Mouse (Mus musculus) adrenal gland, postnatal 4 days (tissue): Measurements from ENCODE around the gene Nf2. TPM values are rescaled to one million over a fixed set of nuclear protein-coding genes. Genes with fewer than 3 reads are reported as not detected.

Source experiments
- DNase-seq, 2 experiments: peaks; one replicate each; pipeline ENCODE4 v3.0.0; 2021 to 2022; ENCODE audit warnings: low spot score in 2 of 2, mixed read lengths in 2 of 2
- long read RNA-seq, 2 experiments: library from polyadenylated mRNA; stranded (forward); transcript quantifications; one replicate each; pipeline ENCODE4 v2.0.0; 2021
- total RNA-seq, 2 experiments: library from RNA; stranded (reverse); gene quantifications; 2 replicates each; pipeline ENCODE4 v1.2.3; 2021

Nf2 gene
- 10 to 100 TPM; 85.2 to 90.4 TPM for total RNA-seq
- long read RNA-seq, experiment 1, full-length matches to known transcripts: 4 of 30 reads
- long read RNA-seq, experiment 1, partial matches to known transcripts: 7 of 30 reads
- long read RNA-seq, experiment 1, other reads (novel, unspliced or antisense): 19 of 30 reads
- long read RNA-seq, experiment 2, full-length matches to known transcripts: 20 of 75 reads
- long read RNA-seq, experiment 2, partial matches to known transcripts: 18 of 75 reads
- long read RNA-seq, experiment 2, other reads (novel, unspliced or antisense): 37 of 75 reads

DNA sequence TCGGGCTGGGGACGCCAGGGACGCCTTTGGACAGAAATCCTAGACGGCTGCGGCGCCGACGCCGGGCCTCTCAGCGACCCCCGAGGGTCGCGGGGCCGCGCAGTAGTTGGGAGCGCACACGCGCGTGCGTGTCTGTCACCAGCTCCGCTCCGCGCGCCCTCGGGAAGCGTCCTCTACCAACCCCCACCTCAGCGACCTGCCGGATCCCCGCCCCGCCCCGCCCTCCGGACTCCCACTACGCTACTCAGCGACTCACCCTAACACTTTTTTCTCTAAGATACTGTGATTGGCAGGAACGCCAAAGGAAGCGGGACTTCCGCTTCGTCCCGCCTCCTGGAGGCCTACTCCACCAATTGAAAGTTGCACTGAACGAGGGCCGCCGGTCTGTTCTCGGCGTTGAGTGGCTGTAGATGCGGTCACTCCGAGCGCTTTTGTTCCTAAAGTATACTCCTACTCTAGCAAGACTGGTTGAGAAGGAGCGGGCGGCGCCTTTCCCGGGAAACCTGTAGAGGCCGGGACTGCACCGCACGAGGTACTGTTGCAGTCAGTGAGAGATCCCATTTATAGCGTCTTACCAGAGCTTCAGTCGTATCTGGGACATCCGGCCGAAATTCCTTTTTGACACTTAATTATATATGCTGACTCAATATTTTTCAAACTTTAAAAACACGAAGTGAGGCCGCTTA, at the start of gene Nf2:
Gene Nf2, minus strand, starts transcription at position 279 of the 686 bp plus-strand sequence.
- DNase-seq: peak; percentile 78 to 92

- DNase-seq: peak; percentile 46 to 62
Observed at GRCm38 (mm10) chr11:4894848-4895816, 45.8 kb upstream of the Nf2 start, which contains the start of gene Thoc5. TSS of gene Thoc5 (plus strand) at chr11:4895320.

GRCm38 (mm10) chr11:4886987-4887386, 37.7 kb upstream of the Nf2 start:
- no peak for DNase-seq

GRCm38 (mm10) chr11:4885385-4885903, 36.1 kb upstream of the Nf2 start:
- DNase-seq: no peak

- DNase-seq: no peak
Observed at GRCm38 (mm10) chr11:4882892-4883627, 33.7 kb upstream of the Nf2 start.

GRCm38 (mm10) chr11:4881087-4881486, 31.8 kb upstream of the Nf2 start:
- no peak for DNase-seq

GRCm38 (mm10) chr11:4874551-4874950, 25.2 kb upstream of the Nf2 start:
- DNase-seq: no peak

GRCm38 (mm10) chr11:4873755-4874475, 24.6 kb upstream of the Nf2 start, which contains the start of gene Nipsnap1:
TSS of gene Nipsnap1 (plus strand) at chr11:4873951.
- peak; percentile 15 to 48 for DNase-seq

DNA sequence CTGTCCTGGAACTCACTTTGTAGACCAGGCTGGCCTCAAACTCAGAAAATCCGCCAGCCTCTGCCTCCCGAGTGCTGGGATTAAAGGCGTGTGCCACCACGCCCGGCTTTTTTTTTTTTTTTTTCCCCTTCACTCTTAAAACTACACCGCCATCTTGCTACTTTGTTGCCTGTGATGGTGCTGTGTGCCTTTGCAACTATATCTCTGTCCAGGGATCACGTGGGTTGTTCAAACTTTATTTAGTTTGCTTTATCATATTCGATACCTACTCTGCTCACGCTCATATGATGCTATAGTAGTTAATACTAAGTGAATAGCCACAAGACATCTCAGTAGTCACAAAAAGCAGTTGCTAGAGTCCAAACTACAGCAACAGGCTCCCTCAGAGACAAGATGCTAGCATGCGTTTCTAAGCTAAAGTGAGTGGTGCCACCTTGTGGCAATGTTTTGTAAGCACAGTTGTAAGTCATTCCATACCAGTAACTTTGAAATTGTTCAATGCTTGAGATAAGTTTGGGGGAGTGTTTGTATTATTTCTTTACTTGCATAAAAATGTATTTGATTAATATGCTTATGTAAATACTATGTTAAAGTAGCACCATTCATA, 16.4 kb upstream of the Nf2 start:
- DNase-seq: no peak

DNA sequence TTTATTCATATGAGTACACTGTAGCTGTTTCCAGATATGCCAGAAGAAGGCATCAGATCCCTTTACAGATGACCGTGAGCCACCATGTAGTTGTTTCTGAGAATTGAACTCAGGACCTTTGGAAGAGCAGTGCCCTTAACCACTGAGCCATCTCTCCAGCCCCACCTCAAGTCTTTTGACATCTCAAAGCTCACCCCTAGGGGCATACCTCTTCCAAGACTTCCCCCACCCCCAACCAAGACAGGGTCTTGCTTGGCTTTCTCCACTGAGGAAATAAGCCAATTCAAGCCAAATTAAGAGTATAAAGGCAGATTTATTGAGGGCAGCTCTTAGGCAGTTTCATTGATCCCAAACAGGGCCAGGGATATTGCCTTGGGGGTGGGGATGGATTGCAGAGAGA, 13.4 kb upstream of the Nf2 start:
- no peak for DNase-seq

GRCm38 (mm10) chr11:4861816-4862604, 12.7 kb upstream of the Nf2 start:
- DNase-seq: no peak

DNA sequence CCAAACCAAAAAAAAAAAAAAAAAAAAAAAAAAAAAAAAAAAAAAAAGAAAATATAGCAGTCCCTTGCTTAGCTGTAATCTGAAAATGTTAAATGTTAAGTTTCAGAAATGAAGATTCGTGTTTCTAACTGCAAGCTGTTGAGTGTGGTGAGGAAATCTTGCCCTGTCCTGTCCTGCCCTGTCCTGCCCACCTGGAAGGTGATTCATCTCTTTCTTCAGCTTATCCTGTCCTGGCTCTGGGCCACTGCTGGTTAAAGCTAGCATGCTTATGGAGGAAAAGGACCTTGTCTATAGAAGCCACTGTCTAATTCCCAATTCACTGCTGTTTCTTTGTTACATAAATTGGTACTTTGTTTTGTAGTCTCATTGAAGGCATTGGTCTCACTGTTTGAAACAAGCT, 11.7 kb upstream of the Nf2 start:
- no peak for DNase-seq

- DNase-seq: no peak
Observed at GRCm38 (mm10) chr11:4858416-4858815, 9.1 kb upstream of the Nf2 start.

DNA sequence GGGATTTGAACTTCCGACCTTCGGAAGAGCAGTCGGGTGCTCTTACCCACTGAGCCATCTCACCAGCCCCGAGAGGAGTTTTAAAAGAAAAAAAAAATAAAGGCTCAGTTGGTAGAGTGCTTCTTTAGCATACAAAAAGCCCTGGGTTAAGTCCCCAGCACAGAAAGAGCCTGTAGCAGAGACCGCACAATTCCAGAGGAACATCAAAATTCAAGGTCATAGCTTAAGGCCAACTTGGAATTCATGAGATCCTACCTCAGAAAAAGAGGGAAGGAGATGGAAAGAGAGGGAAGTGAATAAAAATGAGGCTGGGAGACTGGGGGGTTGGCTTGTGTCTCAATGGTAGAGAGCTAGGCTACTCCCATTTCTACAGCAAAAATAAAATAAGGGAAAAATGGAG, 4.8 kb upstream of the Nf2 start:
- DNase-seq: no peak

- DNase-seq: no peak
Observed at GRCm38 (mm10) chr11:4853021-4853420, 3.7 kb upstream of the Nf2 start.

DNA sequence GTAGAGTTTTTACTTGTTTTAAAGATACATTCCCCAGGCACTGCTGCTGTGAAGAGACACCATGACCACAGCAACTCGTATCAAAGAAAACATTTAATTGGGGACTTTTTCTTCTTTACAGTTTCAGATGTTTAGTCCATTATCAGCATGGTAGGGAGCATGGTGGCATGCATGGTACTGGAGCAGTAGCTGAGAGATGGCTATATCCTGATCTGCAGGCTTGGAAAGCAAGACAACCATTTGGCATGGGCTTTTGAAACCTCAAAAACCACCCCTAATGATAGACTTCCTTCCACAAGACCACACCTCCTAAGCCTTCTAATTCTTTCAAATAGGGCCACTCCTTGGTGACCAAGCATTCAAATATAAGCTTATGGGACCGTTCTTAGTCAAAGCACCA, 1.1 kb upstream of the Nf2 start:
- no peak for DNase-seq

DNA sequence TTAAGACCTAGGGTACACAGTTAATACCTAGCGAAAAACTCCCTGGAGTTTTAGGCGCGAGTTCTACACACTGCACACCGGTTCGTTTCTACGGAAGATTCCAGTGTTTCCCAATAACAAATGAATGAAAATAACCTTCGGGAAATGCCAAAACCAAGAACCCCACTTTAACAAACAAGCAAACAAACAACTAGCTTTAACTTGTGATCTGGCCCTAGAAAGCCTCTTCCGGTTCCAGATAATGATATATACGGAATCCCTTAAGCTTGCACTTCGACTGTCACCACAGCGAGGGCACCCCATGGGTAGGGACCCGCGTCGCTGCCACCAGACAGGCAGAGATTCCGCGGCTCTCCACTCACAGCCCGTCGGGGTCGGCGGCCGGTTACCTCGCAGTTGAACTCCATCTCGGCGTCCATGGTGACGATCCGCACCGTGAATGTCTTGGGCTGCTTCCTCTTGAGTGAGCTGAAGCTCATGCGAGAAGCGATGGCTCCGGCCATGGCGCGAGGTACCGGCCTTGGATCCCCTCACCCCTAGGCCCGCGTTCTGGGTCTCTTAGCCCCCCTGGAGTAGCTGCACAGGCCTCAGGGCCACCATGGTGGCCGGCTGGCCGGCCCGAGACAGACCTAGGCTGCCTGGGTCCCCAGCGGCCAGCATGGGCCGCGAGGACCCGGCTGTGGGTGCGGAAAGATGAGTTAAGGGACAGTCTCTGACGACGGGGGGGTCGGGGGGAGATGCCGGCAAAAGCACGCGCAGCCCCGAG, 670 bp downstream of the Nf2 start:
- DNase-seq: peak; percentile 8 to 22
